In the genomic region with DNA sequence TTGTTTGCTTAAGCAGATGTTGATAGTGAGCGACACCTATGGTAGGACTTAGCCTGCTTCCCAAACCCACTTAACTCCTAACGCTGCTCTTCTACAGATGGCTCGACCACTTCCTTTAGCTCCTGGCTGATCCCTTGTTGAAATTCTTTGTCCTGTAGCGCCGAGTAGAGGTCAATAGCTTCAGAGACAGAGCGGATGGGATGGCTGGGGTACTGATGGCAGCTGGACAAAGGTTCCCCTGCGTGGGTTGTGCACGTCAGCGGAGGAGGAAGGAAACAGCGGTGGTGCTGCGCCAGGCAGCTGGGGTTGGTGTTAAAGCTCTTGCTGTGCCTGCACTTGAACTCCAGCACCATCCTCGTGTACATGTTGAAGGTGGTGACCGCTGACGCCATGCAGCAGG, we compare ENCODE assay signal across 13 mouse cellular contexts. TPM values are rescaled to one million over a fixed set of nuclear protein-coding genes. Genes with fewer than 3 reads are reported as not detected.
DNase-seq lines count a peak whose midpoint lies in the region; ATAC-seq and TF ChIP-seq lines count a peak whose summit lies in the region.
"Had no signal": no experiment of that assay in that cellular context is flagged by ENCODE, and none has a peak within 500 bp of the region (broad histone marks: within the 10 kb centered on the region; RNA-seq: fewer than 3 reads in every experiment).

No protein-coding gene starts in this region.

- no peak overlapping the region for H3K4me3 ChIP-seq in kidney, embryonic 15.5 days (replicated peaks)
- H3K4me3 ChIP-seq in heart, postnatal 0 days (ENCODE audit: low read depth, low read length) = no peak overlapping the region
- H3K4me3 ChIP-seq: embryonic facial prominence, embryonic 12.5 days; left cerebral cortex, adult 2 months; midbrain, embryonic 12.5 days; stomach, embryonic 15.5 days had no signal

- ATAC-seq in kidney, embryonic 15.5 days (replicated peaks; ENCODE audit: low FRiP score) = no peak
- ATAC-seq in heart, postnatal 0 days (ENCODE audit: insufficient read depth, low read depth) = peak; percentile 32; the same call in 1 of the 2 replicates

- DNase-seq in kidney, postnatal 10 days = peak; percentile 23
- DNase-seq in heart, postnatal 0 days (ENCODE audit: low spot score) = peak; percentile 38
- peak; percentile 31 for DNase-seq in lung, postnatal 10 days
- peak; percentile 37 to 50 for DNase-seq in thymus, postnatal 10 days (ENCODE audit: low spot score in 2 of 2)
- no peak for DNase-seq in gastrocnemius, postnatal 10 days
- no peak for DNase-seq in kidney, postnatal 36 days
- DNase-seq in right cerebral cortex, postnatal 36 days (ENCODE audit: low spot score in 2 of 2) = no peak
- DNase-seq: cerebellum, adult 11 months had no signal

- TF ChIP-seq CTCF in heart, postnatal 0 days (IDR thresholded peaks at IDR 0.05; ENCODE audit: low read depth) = peak; percentile 57

- no peaks in the 10 kb centered on the region for H3K9me3 ChIP-seq in kidney, embryonic 15.5 days (replicated peaks)
- no peaks in the 10 kb centered on the region for H3K9me3 ChIP-seq in heart, postnatal 0 days (replicated peaks; ENCODE audit: control insufficient read depth, low read length)
- H3K9me3 ChIP-seq: embryonic facial prominence, embryonic 12.5 days; midbrain, embryonic 12.5 days; stomach, embryonic 15.5 days had no signal

- H3K27ac ChIP-seq in kidney, embryonic 15.5 days = no peak overlapping the region
- H3K27ac ChIP-seq in heart, postnatal 0 days (ENCODE audit: low read depth) = peak overlapping the region; percentile 26; the same call in 1 of the 2 replicates
- H3K27ac ChIP-seq: embryonic facial prominence, embryonic 12.5 days; left cerebral cortex, adult 2 months; midbrain, embryonic 12.5 days; stomach, embryonic 15.5 days had no signal

- H3K4me1 ChIP-seq in kidney, embryonic 15.5 days = peaks cover 14% of the 10 kb centered on the region; the same call in 1 of the 2 replicates
- H3K4me1 ChIP-seq in heart, postnatal 0 days (ENCODE audit: control insufficient read depth, insufficient read depth) = 0 out of 2 replicates have a peak, but pooled peaks cover 8% of the 10 kb centered on the region
- H3K4me1 ChIP-seq: midbrain, embryonic 12.5 days; stomach, embryonic 15.5 days had no signal

- H3K4me2 ChIP-seq in kidney, embryonic 15.5 days = no peak overlapping the region
- peak overlapping the region; percentile 14; the same call in 1 of the 2 replicates for H3K4me2 ChIP-seq in heart, postnatal 0 days (ENCODE audit: low read depth, low read length)
- H3K4me2 ChIP-seq: embryonic facial prominence, embryonic 12.5 days; midbrain, embryonic 12.5 days; stomach, embryonic 15.5 days had no signal

- H3K9ac ChIP-seq in kidney, embryonic 15.5 days = no peak overlapping the region
- H3K9ac ChIP-seq in heart, postnatal 0 days (replicated peaks; ENCODE audit: low read depth, low read length) = no peak overlapping the region
- H3K9ac ChIP-seq: embryonic facial prominence, embryonic 12.5 days; midbrain, embryonic 12.5 days; stomach, embryonic 15.5 days had no signal

- peaks cover 22% of the 10 kb centered on the region for H3K36me3 ChIP-seq in kidney, embryonic 15.5 days
- H3K36me3 ChIP-seq in heart, postnatal 0 days (replicated peaks; ENCODE audit: control insufficient read depth, insufficient read depth, low read length) = peaks cover 12% of the 10 kb centered on the region

- no peak for TF ChIP-seq EP300 in heart, postnatal 0 days (IDR thresholded peaks at IDR 0.05; ENCODE audit: low read depth)

- 77% methylated on average over 14 of the region's 14 CpGs for WGBS in kidney, embryonic 15.5 days
- 36% methylated on average over 14 of the region's 14 CpGs for WGBS in heart, postnatal 0 days

- no peaks in the 10 kb centered on the region for H3K27me3 ChIP-seq in kidney, embryonic 15.5 days
- no peaks in the 10 kb centered on the region for H3K27me3 ChIP-seq in heart, postnatal 0 days (ENCODE audit: control insufficient read depth, insufficient read depth, low read length)
- H3K27me3 ChIP-seq: embryonic facial prominence, embryonic 12.5 days; midbrain, embryonic 12.5 days; stomach, embryonic 15.5 days had no signal

RNA-seq across cellular contexts. Expression of gene Gsg1, which starts 16.8 kb away (rescaled TPM):
- polyA plus RNA-seq in kidney, embryonic 15.5 days (2015; fragmentation: Nextera tagmentation; extraction: Ambion mirVana) = 0.63 and 0.71 TPM in 2 replicates
- 0.19 TPM in 1 of 2 replicates, not detected in the other for total RNA-seq in heart, postnatal 0 days (2014; rRNA removed; ENCODE audit: low replicate concordance)
- polyA plus RNA-seq in heart, postnatal 0 days (2015; fragmentation: Nextera tagmentation; extraction: Ambion mirVana) = 1.1 and 1.3 TPM in 2 replicates
- under 1 TPM in 1 of 2 experiments, not detected in 1; 0.38 TPM for total RNA-seq in gastrocnemius, postnatal 10 days (2021)
- total RNA-seq: left cerebral cortex, adult 2 months had no signal

RNA-seq across cellular contexts. Expression of gene Hebp1, which starts 39.5 kb away (rescaled TPM):
- 27.1 and 28.0 TPM in 2 replicates for polyA plus RNA-seq in kidney, embryonic 15.5 days (2015; fragmentation: Nextera tagmentation; extraction: Ambion mirVana)
- total RNA-seq in heart, postnatal 0 days (2014; rRNA removed; ENCODE audit: low replicate concordance) = 8.8 and 35.5 TPM in 2 replicates
- 10.9 and 11.0 TPM in 2 replicates for polyA plus RNA-seq in heart, postnatal 0 days (2015; fragmentation: Nextera tagmentation; extraction: Ambion mirVana)
- 10 to 100 TPM; 11.5 to 16.8 TPM for total RNA-seq in gastrocnemius, postnatal 10 days (2021)

RNA-seq across cellular contexts. Expression of gene Fam234b, which starts 39.5 kb away (rescaled TPM):
- polyA plus RNA-seq in kidney, embryonic 15.5 days (2015; fragmentation: Nextera tagmentation; extraction: Ambion mirVana) = 35.5 and 37.4 TPM in 2 replicates
- total RNA-seq in heart, postnatal 0 days (2014; rRNA removed; ENCODE audit: low replicate concordance) = 3.7 and 4.3 TPM in 2 replicates
- polyA plus RNA-seq in heart, postnatal 0 days (2015; fragmentation: Nextera tagmentation; extraction: Ambion mirVana) = 4.5 and 4.8 TPM in 2 replicates
- total RNA-seq in gastrocnemius, postnatal 10 days (2021) = 1 to 10 TPM; 3.0 to 6.9 TPM

Comparison
In these comparisons a context has a peak if more than half of its experiments do, and no peak if none do; other contexts are left out.
1. DNase-seq: peak in kidney, postnatal 10 days (single experiment), heart, postnatal 0 days (single experiment), lung, postnatal 10 days (single experiment) and thymus, postnatal 10 days (2 of 2); none in gastrocnemius, postnatal 10 days (single experiment), kidney, postnatal 36 days (0 of 2) and right cerebral cortex, postnatal 36 days (0 of 2).